Mouse (Mus musculus) bone marrow, adult 2 months (tissue): Measurements from ENCODE around the gene Vwce.

ENCODE experiments used
- CTCF ChIP-seq: fragments of 200-500 bp; IDR thresholded peaks from 2 replicates; pipeline ENCODE4 v1.5.1; 2011; ENCODE audit warnings: low read length, control low read depth; ENCODE audit not compliant: control insufficient read depth, insufficient read depth
- POLR2A ChIP-seq: fragments of 200-500 bp; IDR thresholded peaks from 2 replicates; pipeline ENCODE4 v1.6.1; 2011; ENCODE audit warnings: low read depth, mild to moderate bottlenecking, control low read depth, low read length, borderline replicate concordance; ENCODE audit not compliant: control insufficient read depth

DNA sequence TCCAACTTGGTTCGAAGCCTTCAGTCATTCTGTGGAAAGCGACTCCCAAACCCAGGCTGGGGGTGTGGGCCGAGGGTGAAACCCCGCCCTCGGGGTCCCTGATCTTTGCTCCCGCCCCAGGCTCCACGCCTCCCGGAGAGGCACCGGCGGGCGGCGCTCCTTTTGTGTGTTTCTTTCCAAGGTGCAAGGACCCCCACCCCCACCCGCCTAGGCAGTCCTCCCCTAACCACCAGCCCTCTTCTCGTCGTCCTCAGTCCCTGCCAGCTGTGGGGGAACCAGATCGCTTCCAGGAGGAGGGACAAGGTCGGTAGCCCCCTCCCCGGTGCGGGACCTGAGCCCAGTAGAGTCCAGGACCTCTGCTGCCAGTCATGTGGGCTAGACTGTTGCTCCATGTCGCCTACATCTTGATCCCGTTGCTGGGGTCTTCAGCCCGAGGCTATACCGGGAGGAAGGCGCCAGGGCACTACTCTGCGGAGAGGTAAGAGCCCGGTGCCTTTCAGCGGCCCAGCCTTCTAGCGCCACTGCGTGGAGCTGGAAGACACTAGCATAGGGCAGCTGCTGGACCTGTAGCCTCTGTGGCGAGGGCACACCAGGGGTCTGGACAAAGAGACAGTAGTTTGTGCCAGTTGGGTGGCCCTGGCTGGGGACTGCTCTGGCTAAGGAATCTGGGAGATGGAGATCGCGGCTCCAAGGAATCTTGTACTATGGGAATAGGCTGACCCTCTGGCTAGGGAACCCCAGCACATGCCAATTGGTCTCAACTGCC is at the start of gene Vwce:
- TF ChIP-seq CTCF (peak; percentile 35; the same call in 1 of the 2 replicates), POLR2A (no peak)
